Mouse (Mus musculus) megakaryocyte, embryonic 14.5 days (primary cell): ENCODE measurements around the gene Pou2f1. TPM values are rescaled to one million over a fixed set of nuclear protein-coding genes. Genes with fewer than 3 reads are reported as not detected.
A peak's percentile ranks its signal among the peaks of the same experiment; 100 is the strongest.

ENCODE experiments used
- H3K27me3 ChIP-seq: replicated peaks from 2 replicates; pipeline ENCODE3; 2012; ENCODE audit warnings: inconsistent platforms
- H3K36me3 ChIP-seq: replicated peaks from 2 replicates; pipeline ENCODE3; 2012; ENCODE audit warnings: low read length, inconsistent platforms, mixed read lengths
- H3K4me1 ChIP-seq: 2 replicates; pipeline ENCODE4 v1.6.1; 2012; ENCODE audit warnings: inconsistent platforms
- H3K4me3 ChIP-seq: replicated peaks from 2 replicates; pipeline ENCODE3; 2012; ENCODE audit warnings: moderate library complexity, mild to moderate bottlenecking, inconsistent platforms
- H3K9me3 ChIP-seq: 2 replicates; pipeline ENCODE4 v1.6.1; 2012; ENCODE audit warnings: inconsistent platforms
- FLI1 ChIP-seq: IDR thresholded peaks from 2 replicates; pipeline ENCODE4 v1.6.1; 2012; ENCODE audit warnings: low read length, inconsistent platforms, mixed read lengths
- GATA1 ChIP-seq: IDR thresholded peaks from 3 replicates; pipeline ENCODE4 v1.6.1; 2012; ENCODE audit warnings: mixed read lengths, low read length, inconsistent platforms, borderline replicate concordance
- polyA plus RNA-seq: library from polyadenylated mRNA; stranded (reverse); fragments of >175 nt; gene quantifications from 2 replicates; pipeline ENCODE4 v1.2.3, GENCODE M21; 2012; ENCODE audit warnings: low replicate concordance; ENCODE audit not compliant: insufficient read depth

Gene Pou2f1
- polyA plus RNA-seq, 1 experiment, result 3.8 TPM

GRCm38 (mm10) chr1:165818145-165818860 lies 184.2 kb downstream of the Pou2f1 start:
- Histone ChIP-seq H3K9me3 (no peaks in the 10 kb centered on the region), H3K27me3 (peaks cover 70% of the 10 kb centered on the region), H3K4me3 (peak overlapping the region; percentile 62), H3K36me3 (no peaks in the 10 kb centered on the region), H3K4me1 (peaks cover 31% of the 10 kb centered on the region)
- TF ChIP-seq FLI1 (no peak), GATA1 (no peak)

- Histone ChIP-seq H3K27me3 (peaks cover 75% of the 10 kb centered on the region), H3K36me3 (no peaks in the 10 kb centered on the region), H3K4me1 (peaks cover 33% of the 10 kb centered on the region), H3K9me3 (no peaks in the 10 kb centered on the region), H3K4me3 (no peak overlapping the region)
- TF ChIP-seq GATA1 (no peak), FLI1 (no peak)
These were observed 185.2 kb downstream of the Pou2f1 start for GRCm38 (mm10) chr1:165817264-165817663.

GRCm38 (mm10) chr1:165816391-165816790 lies 186.1 kb downstream of the Pou2f1 start:
- TF ChIP-seq GATA1, result no peak
- no peak for TF ChIP-seq FLI1
- no peaks in the 10 kb centered on the region for H3K9me3 ChIP-seq
- H3K36me3 ChIP-seq, result no peaks in the 10 kb centered on the region
- H3K4me3 ChIP-seq, result no peak overlapping the region
- H3K4me1 ChIP-seq, result peaks cover 42% of the 10 kb centered on the region
- H3K27me3 ChIP-seq, result peaks cover 74% of the 10 kb centered on the region

Other genes with a start within 250 kb of the Pou2f1 start
- 254 and 485 TPM in 2 replicates for gene Creg1, start 238.9 kb downstream of the Pou2f1 start, polyA plus RNA-seq
- not detected in 2 replicates for gene Cd247, start 214.0 kb downstream of the Pou2f1 start, polyA plus RNA-seq
- gene Dusp27, start 125.2 kb upstream of the Pou2f1 start, polyA plus RNA-seq, result not detected in 2 replicates
- gene Gpa33, start 127.6 kb upstream of the Pou2f1 start, polyA plus RNA-seq, result not detected in 2 replicates
- gene Mael, start 236.1 kb upstream of the Pou2f1 start, polyA plus RNA-seq, result not detected in 2 replicates